Mouse (Mus musculus) thymus, adult 18-20 months (tissue): ENCODE data around the gene Zic2.
"Not testable (repeated sequence)": the region's sequence is repeated elsewhere in the genome, so short reads cannot be mapped to it uniquely, and the experiment has no call there.

ENCODE experiments used
- DNase-seq, 2 experiments: peaks; one replicate each; pipeline ENCODE4 v3.0.0; 2022; ENCODE audit warnings: mixed read lengths in 2 of 2

The Zic2 gene

DNA sequence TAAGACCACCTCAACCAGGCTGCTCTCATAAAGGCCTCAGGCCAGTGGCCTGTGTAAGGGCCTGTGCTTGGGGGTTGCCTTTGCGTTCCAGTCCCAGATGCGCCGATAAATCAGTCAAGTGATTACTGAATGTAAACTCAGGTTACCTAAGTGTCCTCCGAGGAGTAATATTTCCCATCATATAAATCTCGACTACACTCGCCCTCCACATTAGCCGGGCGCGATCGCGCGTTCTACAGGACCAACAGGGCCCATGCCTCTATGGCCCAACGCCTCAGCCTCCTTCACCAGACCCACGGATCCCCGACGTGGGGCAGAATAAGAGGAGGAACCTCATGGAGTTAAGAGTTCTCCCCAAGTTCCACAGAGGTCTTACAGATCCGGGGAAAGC is 12.6 kb upstream of the Zic2 start:
- no peak for DNase-seq

DNA sequence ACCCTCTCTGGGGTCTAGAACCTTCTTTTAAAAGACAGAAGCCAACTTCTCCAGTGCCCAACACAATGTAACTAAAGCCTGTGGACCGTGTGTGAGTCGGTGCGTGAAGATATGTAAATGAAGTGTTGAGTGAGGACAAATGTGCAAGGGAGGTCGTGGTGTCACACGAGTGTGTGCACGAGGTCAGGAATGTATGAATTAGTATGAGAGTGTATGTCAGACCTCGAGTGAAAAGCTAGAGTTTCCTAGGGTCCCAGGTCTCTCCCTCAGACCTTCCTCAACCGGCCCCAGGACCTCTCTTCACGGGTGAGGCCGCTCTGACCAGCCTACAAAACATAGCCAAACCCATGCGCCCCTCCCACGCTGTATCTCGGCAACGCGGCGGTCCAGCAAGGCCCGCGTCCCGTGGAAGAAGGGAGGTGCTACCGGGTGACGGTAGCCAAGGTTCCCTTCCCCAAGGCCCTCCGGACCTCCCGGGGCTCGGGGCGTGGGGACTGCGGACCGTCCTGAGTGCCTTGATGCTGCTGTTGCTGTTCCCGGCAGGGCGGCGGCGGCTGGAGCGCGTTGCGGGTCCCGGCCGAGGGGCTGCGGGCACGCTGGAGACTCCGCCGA is 12.0 kb upstream of the Zic2 start:
- no peak for DNase-seq

DNA sequence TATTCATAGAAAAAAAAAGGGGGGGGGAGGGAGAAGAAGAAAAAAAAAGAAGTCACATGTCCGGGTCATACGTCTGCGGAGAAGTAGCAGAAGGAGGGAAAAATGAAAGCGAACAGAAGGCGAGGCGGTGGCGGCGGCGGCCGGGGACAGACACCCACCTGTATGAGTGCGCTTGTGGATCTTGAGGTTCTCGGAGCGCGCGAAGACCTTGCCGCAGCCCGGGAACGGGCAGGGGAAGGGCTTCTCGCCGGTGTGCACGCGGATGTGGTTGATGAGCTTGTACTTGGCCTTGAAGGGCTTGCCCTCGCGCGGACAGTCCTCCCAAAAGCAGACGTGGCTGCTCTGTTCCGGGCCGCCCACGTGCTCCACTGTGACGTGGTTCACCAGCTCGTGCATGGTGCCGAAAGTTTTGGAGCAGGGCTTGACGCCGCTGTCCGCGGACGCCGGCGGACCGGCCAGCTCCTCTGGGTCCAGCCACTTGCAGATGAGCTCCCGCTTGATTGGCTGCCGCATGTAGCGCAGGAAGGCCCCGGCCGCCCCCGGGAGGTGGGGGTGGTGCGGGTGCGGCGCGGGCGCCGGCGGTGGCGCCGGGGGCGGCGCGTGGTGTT is 11.4 kb upstream of the Zic2 start:
- not testable (repeated sequence) for DNase-seq

DNA sequence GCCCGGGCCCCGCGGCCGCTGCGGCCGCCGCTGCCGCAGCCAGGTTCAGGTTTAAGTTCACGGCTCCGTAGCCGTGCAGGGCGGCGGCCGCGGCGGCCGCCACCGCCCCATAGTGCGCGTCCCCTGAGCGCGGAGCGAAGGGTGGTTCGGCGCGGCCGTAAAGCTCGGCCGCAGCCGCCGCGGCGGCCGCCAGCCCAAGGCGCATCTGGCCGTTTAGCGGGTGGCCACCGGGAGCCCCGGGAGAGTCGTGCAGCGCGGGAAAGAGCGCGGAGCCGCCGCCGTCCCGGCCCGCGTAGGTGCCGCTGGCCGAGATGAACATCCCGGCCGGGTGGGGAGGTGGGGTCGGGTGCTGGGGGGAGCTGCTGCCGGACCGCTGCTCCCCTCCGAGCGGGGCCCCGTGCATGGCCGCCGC is 10.9 kb upstream of the Zic2 start:
- no peak for DNase-seq

DNA sequence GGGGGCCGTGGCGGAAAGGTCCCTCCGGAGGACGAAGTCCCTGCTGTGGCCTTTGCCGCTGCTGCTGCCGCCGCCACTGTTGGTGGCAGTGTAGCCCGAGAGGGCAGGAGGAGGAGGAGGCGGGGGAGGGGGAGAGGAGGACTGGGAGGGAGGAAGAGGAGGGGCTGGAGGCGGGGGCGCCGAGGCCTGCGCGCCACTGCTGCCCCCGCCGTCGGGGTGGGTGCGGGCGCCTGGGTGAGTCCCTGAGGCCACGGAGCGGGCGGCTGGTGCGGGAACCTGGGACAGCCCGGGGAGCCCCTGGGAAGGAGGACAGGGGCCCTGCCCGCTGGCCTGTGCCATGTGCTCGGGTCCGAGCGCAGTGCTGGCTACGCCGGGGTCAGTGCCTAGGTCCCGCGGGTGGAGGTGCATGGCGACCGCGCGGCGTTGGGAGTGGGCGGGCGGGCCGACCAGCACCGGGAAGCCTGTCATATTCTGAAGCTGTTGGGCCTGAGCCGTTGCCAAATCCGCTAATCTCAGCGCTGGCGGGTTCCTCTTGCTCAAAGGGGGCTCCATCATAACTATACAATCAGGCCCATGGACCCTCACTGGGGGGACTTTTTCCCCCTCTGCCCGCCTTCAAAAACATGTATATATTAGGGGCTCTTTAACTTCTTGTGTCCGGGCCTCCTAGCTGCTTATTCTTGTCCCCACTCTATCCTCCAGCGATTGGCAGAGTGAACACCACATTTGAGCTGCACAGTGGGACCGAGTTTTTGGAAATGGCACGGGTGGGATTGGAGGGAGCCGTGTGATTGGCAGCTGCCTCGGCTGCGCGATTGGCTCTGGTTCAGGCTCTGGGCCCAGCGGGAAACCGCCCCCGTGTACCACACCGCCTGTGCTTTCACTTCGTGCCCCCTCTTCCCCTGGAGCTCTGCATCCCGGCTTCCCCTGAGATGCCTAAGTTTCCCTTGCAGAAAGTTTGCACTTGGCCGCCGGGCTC is 10.2 kb upstream of the Zic2 start, which contains the start of gene Zic5:
Gene Zic5, minus strand, starts transcription at position 915 of the 979 bp plus-strand sequence.
- DNase-seq = no peak

DNA sequence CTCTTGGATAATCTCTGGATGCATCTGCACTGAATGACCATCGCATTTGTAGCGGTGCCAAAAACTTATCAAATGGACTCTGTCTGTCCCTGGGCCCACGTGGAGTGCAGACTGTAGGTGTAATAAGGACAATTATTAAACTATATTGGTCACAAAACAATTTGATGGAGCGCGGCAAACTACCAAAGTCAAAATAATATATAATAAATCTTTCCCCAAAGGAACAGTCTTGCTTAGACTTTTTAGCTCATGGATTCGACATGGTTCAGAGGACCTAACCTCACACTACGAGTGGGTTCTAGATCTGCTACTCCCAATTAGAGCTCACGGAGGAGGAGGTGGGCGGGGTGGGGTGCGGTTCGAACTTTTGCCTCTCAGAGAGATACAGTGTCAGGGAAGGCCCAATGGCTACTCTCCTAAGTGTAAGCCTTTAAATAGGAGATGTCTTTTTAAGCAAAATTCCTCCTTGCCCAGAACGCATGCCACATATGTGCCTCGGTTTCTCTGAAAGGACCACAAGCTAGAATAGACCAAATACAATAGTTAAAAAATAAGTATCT is 9.2 kb upstream of the Zic2 start:
- no peak for DNase-seq

DNA sequence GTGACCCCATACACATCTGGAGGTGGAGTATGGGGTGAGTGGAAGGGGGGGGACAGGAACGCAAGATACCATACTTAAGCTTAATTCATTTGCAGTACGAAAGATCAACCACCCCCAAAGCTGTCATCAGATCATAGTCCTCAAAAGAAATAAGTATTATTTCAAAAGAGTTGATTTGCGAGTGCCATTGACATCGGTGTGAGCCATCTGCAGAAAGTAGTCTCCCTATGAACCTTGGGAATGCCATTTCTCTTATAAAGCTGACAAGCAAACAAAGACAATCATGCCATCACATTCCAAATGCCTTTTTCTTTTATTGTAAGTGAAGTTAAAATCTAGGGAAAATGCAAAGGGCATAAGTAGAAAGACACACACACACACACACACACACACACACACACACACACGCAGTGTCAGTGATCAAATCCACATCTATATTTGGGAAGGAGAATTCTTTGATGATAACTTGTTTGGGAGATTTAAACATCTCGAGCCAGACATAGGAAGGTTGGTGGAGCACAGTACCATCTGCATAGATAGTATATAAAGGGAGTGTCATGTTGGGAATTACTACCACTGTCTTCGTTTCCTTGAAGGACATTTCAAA is 8.4 kb upstream of the Zic2 start:
- no peak for DNase-seq

DNA sequence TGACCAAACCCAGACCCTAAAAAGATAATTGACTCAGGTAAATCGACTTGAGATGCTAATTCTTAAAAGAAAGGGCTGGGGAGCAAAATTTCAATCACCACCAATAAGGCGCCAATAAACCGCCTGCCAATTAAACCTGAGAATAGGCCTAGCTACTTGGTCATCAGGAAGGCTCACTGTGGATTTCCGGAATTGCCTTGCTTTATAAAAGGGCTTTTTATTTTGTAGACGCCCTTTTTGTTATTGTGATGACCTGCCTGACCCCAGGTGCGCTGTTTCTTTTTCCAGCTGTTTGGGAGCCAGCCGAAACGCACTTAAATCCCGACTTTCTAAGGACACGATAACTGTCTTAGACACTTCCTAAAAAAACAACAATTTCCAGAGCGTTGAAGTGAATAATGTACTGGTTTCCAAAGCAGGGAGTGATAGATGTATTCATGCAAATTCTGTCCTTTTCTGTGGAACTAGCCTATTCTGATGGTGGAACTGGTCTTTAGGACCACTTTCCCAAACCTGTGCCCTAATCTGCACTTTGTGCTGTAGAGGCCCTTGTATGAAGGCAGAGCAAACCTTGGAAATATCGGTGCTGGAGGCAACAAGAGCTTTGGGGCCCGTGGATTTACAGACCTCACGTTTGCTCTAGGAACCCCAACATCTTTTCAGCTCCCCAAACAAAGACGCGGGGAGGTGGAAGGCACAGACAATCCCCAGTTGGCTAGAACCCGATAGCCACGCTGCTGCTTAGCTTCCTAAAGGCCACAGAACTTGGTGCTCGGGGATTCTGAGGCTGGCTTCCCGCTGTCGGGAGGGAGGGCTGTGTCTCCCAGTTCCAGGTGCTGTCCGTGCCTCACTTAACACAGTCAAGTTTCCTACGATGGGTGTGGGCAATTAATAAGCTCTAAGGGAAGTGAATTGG is 7.1 kb upstream of the Zic2 start:
- no peak for DNase-seq

DNA sequence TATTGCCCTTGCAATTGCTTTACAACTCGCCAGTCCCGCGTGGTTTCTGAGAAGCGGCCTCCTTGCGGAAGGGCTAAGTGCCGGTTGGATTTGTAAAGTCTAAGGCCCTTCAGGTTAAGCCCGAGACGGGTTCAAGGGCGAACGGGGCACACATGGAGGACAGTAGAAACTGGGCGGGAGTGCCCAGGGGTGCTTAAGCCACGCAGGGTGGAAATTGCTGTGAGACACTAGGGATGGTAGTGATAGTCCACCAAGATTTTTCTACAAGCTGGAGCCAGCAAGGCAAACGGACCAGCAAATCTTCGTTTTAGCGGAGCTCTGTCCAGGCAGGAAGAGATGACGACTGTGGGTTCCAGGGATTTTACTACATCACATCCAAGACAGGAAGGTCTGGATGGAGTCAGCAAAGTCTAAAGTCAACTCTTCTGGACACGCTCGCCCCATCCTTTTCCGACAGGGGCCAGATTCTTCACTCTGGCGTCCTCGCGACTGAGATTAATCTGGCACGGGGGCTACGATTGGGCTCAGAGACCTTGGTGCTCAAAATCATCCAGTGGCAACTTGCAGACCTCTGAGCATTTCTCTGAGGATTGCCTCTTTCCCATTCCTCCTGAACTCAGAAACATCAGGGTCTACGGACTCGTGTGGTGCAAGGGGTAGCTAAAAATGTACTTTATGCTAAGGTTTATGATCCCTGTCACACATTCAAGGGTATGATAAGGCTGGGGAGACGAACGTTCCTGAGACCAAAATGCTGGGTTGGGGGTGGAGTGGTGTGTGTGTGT is 6.1 kb upstream of the Zic2 start:
- DNase-seq = no peak

DNA sequence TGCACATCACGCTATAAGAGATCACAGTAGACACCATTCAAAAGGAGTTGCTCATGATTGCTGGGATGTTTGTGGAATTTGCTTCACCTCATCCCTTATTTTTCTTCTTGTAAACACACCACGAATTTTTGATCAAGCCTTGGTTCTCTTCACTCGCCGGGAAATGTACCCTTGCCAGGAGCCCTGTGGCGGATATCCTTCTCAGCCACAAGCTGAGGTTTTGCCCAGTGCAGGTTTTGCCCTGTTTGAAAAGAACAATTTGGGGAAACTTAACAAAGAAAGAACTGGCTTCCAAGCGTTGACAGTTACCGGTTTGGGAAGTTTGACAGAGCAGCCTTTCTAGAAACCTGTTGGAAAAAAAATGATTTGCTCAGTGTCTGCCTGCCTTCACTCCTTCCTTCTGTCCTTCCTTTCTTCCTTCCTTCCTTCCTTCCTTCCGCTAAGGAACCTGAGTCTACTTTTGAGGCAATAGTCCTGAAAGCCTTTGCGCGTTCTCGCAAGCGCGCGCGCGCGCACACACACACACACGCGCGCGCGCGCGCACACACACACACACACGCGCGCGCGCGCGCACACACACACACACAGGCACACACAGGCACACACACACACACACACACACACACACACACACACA is 3.7 kb upstream of the Zic2 start:
- DNase-seq = no peak

DNA sequence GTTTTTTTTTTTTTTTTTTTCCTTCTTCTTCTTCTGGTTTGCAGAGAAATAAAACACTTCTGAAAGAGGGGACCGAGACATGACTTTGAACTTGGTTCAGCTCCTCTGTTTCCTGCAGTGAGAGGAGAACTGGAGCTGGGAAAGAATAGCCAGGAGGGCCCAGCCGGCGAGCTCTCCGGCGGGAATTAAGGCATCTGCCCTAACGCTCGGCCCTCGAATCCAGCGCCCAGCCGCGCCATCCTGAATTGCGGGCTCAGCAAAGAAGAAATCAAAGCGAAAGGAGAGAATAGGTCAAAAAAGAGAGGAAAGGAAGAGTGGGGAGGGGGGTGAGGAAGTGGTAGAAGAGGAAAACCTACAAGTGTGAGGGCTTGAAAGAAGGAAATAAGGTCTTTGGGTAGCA is 3.1 kb upstream of the Zic2 start:
- DNase-seq = no peak

DNA sequence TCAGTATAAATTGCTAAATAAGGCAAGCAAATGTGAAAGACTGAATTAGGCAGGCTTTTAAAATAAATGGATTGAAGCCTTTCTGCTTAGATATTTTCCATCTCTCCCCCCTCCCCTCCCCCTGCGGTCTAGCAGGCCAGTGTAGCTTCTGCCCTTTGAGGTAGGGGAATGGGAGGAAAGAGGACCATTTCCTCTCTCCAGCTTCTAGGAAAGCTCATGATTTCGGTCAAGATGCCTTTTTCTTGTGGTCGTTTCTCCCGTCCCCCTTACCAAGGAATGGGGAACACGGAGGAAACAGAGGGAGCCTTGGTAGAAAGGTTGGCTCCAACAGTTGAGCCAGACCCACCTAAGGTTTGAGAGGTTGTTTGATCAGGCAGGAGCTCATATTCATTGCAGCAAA is 2.6 kb upstream of the Zic2 start:
- DNase-seq = no peak

DNA sequence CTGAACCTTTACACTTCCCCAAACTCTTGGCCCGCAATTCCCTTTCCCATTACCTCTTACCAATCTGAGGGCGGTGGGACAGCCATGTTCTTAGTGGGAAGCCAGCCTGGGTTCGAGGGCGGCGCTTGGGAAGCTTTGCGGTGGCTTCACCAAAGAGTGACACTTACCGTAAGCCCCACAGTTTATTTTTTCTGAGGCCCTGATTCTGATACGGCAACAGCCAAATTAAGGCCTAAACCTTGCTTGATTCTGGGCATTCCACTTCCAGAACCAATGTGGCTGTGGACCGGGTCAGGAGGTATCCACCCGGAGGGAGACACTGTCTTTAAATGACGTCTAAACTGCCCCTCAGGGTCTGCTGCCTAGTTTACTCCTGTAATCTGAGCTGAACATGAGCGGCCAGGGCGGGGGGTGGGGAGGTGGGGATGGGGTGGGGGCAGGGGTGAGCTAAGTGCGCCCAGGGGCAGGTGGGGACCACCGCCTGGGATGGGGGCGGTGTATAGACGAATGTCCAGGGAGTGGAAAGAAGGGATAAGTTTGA is 2.0 kb upstream of the Zic2 start:
- no peak for DNase-seq

DNA sequence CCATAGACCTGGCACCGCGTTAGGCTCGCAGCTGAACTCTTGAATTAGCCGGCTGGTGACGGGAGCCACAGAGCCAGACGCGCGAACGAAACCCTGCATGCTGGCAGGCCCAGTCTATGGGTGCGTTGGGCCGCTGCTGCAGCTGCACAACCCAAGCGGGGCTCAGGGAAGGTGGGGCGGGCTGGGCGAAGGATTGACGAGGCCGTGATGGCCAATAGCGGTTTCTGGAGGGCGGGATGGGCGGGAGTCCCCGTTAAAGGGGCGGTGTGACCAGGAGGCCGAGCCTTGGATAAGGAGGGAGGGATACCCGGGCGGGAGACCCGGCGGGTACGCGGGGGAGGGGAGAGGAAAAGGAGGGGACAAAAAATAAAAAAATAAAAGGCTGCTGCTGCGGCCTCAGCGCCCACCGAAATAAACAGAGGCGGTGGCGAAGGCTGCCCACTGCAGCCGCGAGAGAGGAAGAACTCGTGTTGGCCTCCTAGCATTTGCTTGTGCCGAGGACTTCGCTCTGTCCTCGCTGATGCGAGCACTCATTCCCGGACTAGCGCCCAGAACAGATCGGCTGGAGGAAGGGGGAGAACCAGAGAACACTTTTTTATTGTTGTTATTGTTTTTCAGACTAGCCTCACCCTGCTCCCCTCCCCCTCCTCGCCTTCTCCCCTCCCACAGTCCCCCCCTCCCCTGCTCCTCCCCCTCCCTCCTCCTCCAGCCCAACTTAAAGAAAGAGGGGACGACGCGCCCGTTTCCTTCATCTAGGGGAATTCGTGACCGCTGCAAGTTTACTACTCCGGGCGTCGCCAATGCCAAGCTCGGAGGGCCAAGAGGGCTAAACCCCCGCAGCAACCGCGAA is 969 bp upstream of the Zic2 start:
- DNase-seq = no peak

DNA sequence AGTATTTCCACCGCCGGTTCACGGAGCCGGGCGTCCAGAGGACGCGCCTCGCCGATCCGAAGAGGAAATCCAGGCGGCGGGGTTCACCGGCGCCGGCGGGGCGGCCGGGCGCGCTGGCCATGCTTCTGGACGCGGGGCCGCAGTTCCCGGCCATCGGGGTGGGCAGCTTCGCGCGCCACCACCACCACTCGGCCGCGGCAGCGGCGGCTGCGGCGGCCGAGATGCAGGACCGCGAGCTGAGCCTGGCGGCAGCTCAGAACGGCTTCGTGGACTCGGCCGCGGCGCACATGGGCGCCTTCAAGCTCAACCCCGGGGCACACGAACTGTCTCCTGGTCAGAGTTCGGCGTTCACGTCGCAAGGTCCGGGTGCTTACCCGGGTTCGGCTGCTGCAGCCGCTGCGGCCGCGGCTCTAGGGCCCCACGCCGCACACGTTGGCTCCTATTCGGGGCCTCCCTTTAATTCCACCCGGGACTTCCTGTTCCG is 364 bp downstream of the Zic2 start:
- DNase-seq = no peak

DNA sequence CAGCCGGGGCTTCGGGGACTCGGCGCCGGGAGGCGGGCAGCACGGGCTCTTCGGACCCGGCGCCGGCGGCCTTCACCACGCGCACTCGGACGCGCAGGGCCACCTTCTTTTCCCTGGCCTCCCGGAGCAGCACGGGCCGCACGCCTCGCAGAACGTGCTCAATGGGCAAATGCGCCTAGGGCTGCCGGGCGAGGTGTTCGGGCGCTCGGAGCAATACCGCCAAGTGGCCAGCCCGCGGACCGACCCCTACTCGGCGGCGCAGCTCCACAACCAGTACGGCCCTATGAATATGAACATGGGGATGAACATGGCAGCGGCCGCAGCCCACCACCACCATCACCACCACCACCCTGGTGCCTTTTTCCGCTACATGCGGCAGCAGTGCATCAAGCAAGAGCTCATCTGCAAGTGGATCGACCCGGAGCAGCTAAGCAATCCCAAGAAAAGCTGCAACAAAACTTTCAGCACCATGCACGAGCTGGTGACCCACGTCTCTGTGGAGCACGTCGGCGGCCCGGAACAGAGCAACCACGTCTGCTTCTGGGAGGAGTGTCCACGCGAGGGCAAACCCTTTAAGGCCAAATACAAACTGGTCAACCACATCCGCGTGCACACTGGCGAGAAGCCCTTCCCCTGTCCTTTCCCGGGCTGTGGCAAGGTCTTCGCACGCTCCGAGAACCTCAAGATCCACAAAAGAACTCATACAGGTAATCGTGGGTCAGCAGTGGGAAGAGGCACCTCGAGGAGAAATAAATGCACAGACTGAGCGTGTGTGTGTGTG is 996 bp downstream of the Zic2 start:
- no peak for DNase-seq

DNA sequence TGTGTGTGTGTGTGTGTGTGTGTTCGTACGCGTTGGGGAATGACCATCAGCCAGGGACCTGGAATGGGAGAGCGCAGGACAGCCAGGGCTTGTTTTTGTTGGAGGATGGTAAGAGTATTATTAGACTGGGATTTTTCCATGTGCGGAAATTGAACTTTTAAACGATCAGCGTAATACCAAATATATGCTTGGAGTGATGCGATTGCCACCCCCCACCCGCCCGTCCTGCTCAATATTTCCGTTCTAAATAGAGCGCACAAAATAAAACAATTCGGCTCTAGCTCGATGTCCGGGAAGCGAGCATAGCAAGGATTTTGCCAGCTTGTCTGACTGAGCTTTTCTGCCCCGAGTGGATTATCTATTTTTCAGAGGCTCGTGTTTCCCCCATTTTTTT is 1.6 kb downstream of the Zic2 start:
- no peak for DNase-seq

DNA sequence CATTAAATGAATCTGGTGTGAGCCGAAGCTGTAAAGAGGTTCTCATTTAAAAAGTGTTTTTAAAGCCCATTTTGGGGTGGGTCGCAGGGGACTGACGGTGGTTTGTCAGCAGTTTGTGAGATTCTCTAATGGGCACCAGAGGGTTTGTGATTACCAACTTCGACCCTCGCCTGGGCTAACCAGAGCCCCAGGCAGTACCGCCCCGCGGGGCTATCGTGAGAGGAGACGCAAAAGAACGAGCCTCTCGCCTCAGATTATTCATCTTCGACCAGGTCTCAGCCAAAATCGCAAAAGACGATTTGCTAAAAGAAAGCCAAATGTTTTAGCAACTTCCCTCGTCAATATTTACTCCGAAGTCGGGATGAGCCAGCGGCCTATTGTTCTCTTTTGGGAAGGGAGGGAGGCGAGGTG is 2.0 kb downstream of the Zic2 start:
- DNase-seq = no peak
